Mouse (Mus musculus) heart, embryonic 14.5 days (tissue): ENCODE results near the gene BC030867. TPM values are rescaled to one million over a fixed set of nuclear protein-coding genes. Genes with fewer than 3 reads are reported as not detected.
"Not testable (repeated sequence)": the region's sequence is repeated elsewhere in the genome, so short reads cannot be mapped to it uniquely, and the experiment has no call there.

Source experiments
- ATAC-seq: fragments of 200-750 bp; cut with Nextera tagmentation; 2 replicates; pipeline ENCODE4 v1.8.0; 2017; ENCODE audit warnings: low read depth, moderate TSS enrichment; ENCODE audit not compliant: insufficient number of reproducible peaks, insufficient read depth, low FRiP score
- H3K27ac ChIP-seq, 2 experiments: fragments of 200-500 bp in 1 of 2; fragments of 300-500 bp in 1 of 2; sonication (generic) in 1 of 2; replicated peaks in 1 of 2; 2 replicates each; pipeline ENCODE4 v1.5.1; 2012 to 2014; ENCODE audit warnings: low read depth in 2 of 2, low read length in 2 of 2, control low read depth in 1 of 2, mild to moderate bottlenecking in 1 of 2, mixed read lengths in 1 of 2; ENCODE audit not compliant: control insufficient read depth in 1 of 2, insufficient read depth in 1 of 2
- H3K27me3 ChIP-seq: fragments of 300-500 bp; sonication (generic); 2 replicates; pipeline ENCODE4 v1.6.1; 2014; ENCODE audit warnings: mild to moderate bottlenecking, low read length, control low read depth; ENCODE audit not compliant: control insufficient read depth, insufficient read depth
- H3K36me3 ChIP-seq: fragments of 300-500 bp; sonication (generic); 2 replicates; pipeline ENCODE4 v1.6.1; 2014; ENCODE audit warnings: mild to moderate bottlenecking, control low read depth, low read length, mixed read lengths; ENCODE audit not compliant: control insufficient read depth, insufficient read depth
- H3K4me1 ChIP-seq, 2 experiments: fragments of 200-500 bp in 1 of 2; fragments of 300-500 bp in 1 of 2; sonication (generic) in 1 of 2; 2 replicates each; pipeline ENCODE4 v1.6.1; 2012 to 2014; ENCODE audit warnings: low read length in 2 of 2, control low read depth in 1 of 2, mixed read lengths in 1 of 2; ENCODE audit not compliant: control insufficient read depth in 2 of 2, insufficient read depth in 2 of 2
- H3K4me2 ChIP-seq: fragments of 300-500 bp; sonication (generic); 2 replicates; pipeline ENCODE4 v1.6.1; 2014; ENCODE audit warnings: mild to moderate bottlenecking, low read length
- H3K4me3 ChIP-seq, 2 experiments: fragments of 200-500 bp in 1 of 2; fragments of 300-500 bp in 1 of 2; sonication (generic) in 1 of 2; 2 replicates each; pipeline ENCODE4 v1.5.1; 2012 to 2014; ENCODE audit warnings: low read length in 2 of 2, mild to moderate bottlenecking in 2 of 2, control low read depth in 1 of 2, low read depth in 1 of 2, moderate library complexity in 1 of 2; ENCODE audit not compliant: control insufficient read depth in 1 of 2, insufficient read depth in 1 of 2
- H3K9ac ChIP-seq: fragments of 300-500 bp; sonication (generic); 2 replicates; pipeline ENCODE4 v1.6.1; 2014; ENCODE audit warnings: mild to moderate bottlenecking, low read length
- H3K9me3 ChIP-seq: fragments of 300-500 bp; sonication (generic); 2 replicates; pipeline ENCODE4 v1.6.1; 2016; ENCODE audit warnings: low read length, control low read depth; ENCODE audit not compliant: control insufficient read depth
- WGBS: fragments of 180-500 bp; shearing (Covaris S2); extraction: QIAGEN DNeasy Blood & Tissue Kit; methylation state at CpG from one replicate; pipeline ENCODE4 v1.1.7; 2014; 5-methylcytosine and 5-hydroxymethylcytosine counted together
- polyA plus RNA-seq: library from polyadenylated mRNA; unstranded; fragments of >200 nt; fragmentation: Nextera tagmentation; extraction: Ambion mirVana; gene quantifications from 2 replicates; pipeline ENCODE4 v1.2.1, GENCODE M21; 2014

Gene BC030867
- polyA plus RNA-seq, 1 experiment from 2014 or later, result 10.3 TPM

DNA sequence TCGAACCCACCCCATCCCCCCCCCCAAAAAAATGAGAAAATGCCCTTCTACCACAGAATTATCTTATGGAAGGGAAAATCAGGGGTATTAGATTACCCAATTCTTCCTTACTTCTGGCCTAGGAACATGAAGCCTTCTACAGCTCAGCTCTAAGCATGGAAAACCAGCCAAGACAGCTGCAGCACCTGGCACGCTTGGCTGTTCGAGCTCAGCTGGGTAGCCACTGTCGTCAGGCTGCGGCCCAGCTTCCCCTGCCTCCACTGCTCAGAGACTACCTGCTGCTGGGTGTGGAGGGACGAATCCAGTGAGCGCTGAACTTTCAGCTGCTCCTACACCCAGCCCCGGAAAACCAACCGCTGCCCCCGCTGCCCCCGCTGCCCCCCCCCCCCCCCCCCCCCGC lies 29.1 kb downstream of the BC030867 start:
- Histone ChIP-seq H3K27me3 (peaks cover 10% of the 10 kb centered on the region), H3K9ac (no peak overlapping the region), H3K36me3 (no peaks in the 10 kb centered on the region), H3K27ac (no peak overlapping the region), H3K4me3 (no peak overlapping the region), H3K9me3 (no peaks in the 10 kb centered on the region), H3K4me2 (no peak overlapping the region), H3K4me1 (peaks cover 0 to 6% of the 10 kb centered on the region in 2 experiments; a peak in 1 of 4 replicates)
- no peak for ATAC-seq
- WGBS, result 76% methylated on average over 8 of the region's 12 CpGs

DNA sequence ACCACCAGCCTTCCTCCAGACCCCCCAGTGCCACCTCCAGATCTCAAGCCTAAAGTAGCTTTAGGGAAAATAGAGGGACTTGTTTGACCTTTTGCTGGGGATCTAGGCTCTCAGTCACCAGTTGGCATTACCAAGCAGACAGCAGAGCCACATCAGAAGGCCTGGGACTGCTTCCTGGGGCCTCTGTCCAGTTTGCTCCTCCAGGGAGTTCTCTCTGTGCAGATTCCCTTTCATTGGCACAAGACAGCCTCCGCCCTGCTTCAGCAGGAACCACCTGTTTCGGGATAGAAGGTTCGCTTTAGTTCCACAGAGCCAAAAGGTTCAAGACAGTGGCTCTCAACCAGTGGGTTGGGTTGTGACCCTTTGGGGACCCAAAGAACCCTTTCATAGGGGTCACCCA lies 30.9 kb downstream of the BC030867 start:
- H3K4me3 ChIP-seq, result no peak overlapping the region
- 83% methylated on average over 3 of the region's 3 CpGs for WGBS

DNA sequence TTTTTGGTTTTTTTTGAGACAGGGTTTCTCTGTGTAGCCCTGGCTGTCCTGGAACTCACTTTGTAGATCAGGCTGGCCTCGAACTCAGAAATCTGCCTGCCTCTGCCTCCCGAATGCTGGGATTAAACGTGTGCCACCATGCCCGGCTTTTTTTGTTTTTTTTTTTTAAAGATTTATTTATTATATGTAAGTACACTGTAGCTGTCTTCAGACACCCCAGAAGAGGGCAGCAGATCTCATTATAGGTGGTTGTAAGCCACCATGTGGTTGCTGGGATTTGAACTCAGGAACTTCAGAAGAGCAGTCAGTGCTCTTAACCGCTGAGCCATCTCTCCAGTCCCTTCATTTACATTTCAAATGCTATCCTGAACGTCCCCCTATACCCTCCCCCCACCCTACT lies 31.6 kb downstream of the BC030867 start:
- H3K27me3 ChIP-seq, result peaks cover 10% of the 10 kb centered on the region
- not testable (repeated sequence) for H3K27ac ChIP-seq, H3K9ac ChIP-seq, H3K36me3 ChIP-seq, H3K4me3 ChIP-seq, H3K4me1 ChIP-seq, H3K4me2 ChIP-seq, ATAC-seq, H3K9me3 ChIP-seq
- 77% methylated on average over 6 of the region's 6 CpGs for WGBS

More for the DNA sequence above, 30.9 kb downstream of the BC030867 start:
- H3K36me3 ChIP-seq, result no peaks in the 10 kb centered on the region
- H3K4me1 ChIP-seq, result peaks cover 0 to 6% of the 10 kb centered on the region in 2 experiments; a peak in 1 of 4 replicates
- H3K27me3 ChIP-seq, result peaks cover 10% of the 10 kb centered on the region
- no peak overlapping the region for H3K27ac ChIP-seq
- H3K9ac ChIP-seq, result no peak overlapping the region
- H3K9me3 ChIP-seq, result no peaks in the 10 kb centered on the region
- H3K4me2 ChIP-seq, result no peak overlapping the region
- ATAC-seq, result no peak

DNA sequence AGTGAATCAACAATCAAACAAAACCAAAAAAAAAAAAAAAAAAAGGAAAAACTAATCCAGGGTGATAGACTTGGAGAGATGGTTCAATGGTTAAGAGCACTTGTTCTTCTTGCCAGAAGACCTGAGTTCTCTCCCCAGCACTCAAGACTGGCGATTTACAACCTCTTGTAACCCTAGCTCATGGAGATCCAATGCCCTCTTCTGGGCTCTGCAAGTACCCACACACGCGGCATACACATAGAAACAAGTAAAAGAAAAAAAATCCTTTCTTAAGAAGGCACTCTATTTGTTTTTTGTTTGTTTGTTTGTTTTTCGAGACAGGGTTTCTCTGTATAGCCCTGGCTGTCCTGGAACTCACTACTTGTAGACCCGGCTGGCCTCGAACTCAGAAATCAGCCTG lies 35.2 kb downstream of the BC030867 start:
- Histone ChIP-seq H3K4me3 (peak overlapping the region in 1 of 2 experiments; percentile 83; a peak in 1 of 4 replicates), H3K4me2 (peak overlapping the region; percentile 77), H3K9me3 (no peaks in the 10 kb centered on the region), H3K27me3 (no peaks in the 10 kb centered on the region), H3K9ac (no peak overlapping the region), H3K4me1 (peaks cover 0 to 12% of the 10 kb centered on the region in 2 experiments; a peak in 2 of 4 replicates), H3K27ac (peak overlapping the region in 1 of 2 experiments; percentile 75; a peak in 1 of 4 replicates), H3K36me3 (peaks cover 20% of the 10 kb centered on the region)
- 83% methylated on average over 6 of the region's 6 CpGs for WGBS
- ATAC-seq, result no peak

DNA sequence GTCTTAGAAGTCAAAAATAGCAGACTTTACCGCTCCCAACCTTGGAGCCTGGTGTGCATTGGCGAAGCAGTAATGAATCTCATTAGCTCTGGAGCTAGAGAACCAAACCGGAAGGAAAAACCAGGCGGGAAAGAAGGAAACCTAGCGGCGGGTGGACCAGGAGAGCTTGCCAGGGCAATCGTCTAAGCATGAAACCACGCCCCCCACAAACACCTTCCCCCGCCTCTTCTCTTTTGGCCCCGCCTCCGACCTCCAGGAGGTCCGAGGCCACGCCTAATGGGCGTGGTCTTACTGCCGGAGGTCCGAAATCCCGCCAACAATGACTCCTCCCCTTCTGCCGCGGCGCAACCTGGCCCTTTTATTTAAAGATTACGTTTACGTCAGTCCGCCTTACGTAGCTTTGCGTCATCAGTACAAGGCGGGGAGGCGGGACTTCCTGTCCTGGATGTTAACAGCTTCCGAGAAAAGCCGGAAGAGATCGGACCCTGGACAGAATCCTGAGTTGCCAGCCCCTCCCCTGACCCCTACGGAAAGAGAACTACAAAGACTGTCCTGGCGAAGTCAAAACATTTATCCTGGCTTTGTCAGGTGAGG lies 35.9 kb downstream of the BC030867 start, which contains the start of gene Tmub2:
Gene Tmub2, plus strand, starts transcription at position 431 of the 594 bp plus-strand sequence.
- Histone ChIP-seq H3K9me3 (no peaks in the 10 kb centered on the region), H3K36me3 (peaks cover 26% of the 10 kb centered on the region), H3K27me3 (no peaks in the 10 kb centered on the region), H3K4me3 (peak within 1 kb of the TSS; percentile 83 to 84), H3K9ac (peak within 1 kb of the TSS; percentile 85), H3K4me1 (peaks cover 0 to 12% of the 10 kb centered on the region in 2 experiments; a peak in 2 of 4 replicates), H3K4me2 (peak within 1 kb of the TSS; percentile 77), H3K27ac (peak within 1 kb of the TSS; percentile 75 to 83)
- peak; percentile 91 for ATAC-seq
- under 1% methylated on average over 32 of the region's 32 CpGs for WGBS

DNA sequence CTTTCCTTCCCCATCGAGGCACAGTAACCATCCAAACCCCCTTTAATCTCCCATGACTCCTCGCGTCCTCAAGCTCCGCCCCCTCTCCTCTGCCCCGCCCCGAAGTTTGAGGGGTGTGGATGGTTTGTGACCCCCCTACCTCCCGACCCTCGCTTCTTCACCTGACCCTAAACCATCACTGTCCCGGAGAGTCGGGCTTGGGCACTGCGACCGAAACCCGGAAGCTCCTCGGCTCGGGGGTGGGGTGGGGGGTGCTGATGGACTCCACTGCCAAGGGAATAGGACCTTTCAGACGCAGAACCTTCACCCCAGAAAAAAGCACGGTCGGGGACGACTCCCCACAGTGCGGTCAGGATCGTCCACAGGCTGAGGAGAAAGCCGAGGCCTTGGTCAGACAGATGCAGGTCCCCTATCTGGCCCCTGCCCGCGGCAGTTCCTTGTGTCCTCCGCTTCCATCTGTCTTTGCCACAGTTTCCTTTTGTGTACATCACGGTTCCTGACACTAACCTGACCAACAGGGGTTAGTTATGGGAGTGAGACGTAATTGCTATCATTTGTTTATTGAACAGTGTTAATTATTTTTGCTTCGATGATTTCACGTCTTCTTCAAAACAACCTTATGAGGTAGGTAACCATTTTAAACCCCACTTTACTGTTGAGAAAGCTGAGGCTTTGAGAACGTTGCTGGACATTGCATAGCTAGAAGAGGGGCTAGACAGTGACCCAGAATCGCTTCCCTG lies 36.6 kb downstream of the BC030867 start:
- H3K4me1 ChIP-seq, result peaks cover 0 to 12% of the 10 kb centered on the region in 2 experiments; a peak in 2 of 4 replicates
- ATAC-seq, result peak; percentile 75
- H3K9ac ChIP-seq, result peak overlapping the region; percentile 85
- H3K27ac ChIP-seq, result peak overlapping the region; percentile 75 to 83
- peak overlapping the region; percentile 77 for H3K4me2 ChIP-seq
- peak overlapping the region; percentile 83 to 84 for H3K4me3 ChIP-seq
- 3% methylated on average over 31 of the region's 31 CpGs for WGBS
- H3K36me3 ChIP-seq, result peaks cover 33% of the 10 kb centered on the region
- H3K9me3 ChIP-seq, result no peaks in the 10 kb centered on the region
- no peaks in the 10 kb centered on the region for H3K27me3 ChIP-seq

DNA sequence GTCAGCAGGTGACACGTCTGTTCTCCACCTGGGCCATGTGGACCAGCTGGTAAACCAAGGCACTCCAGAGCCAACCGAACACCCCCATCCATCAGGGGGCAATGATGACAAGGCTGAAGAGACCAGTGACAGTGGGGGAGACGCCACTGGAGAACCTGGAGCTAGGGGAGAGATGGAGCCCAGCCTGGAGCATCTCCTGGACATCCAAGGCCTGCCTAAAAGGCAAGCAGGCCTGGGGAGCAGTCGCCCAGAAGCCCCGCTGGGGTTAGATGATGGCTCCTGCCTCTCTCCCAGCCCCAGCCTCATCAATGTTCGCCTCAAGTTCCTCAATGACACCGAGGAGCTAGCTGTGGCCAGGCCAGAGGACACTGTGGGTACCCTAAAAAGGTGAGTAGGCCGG lies 38.8 kb downstream of the BC030867 start:
- H3K27ac ChIP-seq, result no peak overlapping the region
- 91% methylated on average over 8 of the region's 8 CpGs for WGBS
- no peak overlapping the region for H3K9ac ChIP-seq
- no peak overlapping the region for H3K4me2 ChIP-seq
- peaks cover 0 to 12% of the 10 kb centered on the region in 2 experiments; a peak in 2 of 4 replicates for H3K4me1 ChIP-seq
- H3K9me3 ChIP-seq, result no peaks in the 10 kb centered on the region
- ATAC-seq, result no peak
- no peak overlapping the region for H3K4me3 ChIP-seq
- H3K36me3 ChIP-seq, result peaks cover 55% of the 10 kb centered on the region
- no peaks in the 10 kb centered on the region for H3K27me3 ChIP-seq
